Mouse (Mus musculus) hindbrain, postnatal 0 days (tissue): Measurements from ENCODE around the gene Scfd1. TPM values are rescaled to one million over a fixed set of nuclear protein-coding genes. Genes with fewer than 3 reads are reported as not detected.

Source experiments
- ATAC-seq: fragments of 200-750 bp; cut with Nextera tagmentation; 2 replicates; pipeline ENCODE4 v1.8.0; 2017; ENCODE audit warnings: mild to moderate bottlenecking, moderate TSS enrichment, moderate library complexity
- DNase-seq: peaks from one replicate; pipeline ENCODE4 v3.0.0-alpha.2; 2015; ENCODE audit warnings: low spot score
- H3K27ac ChIP-seq: fragments of 300-500 bp; sonication (generic); 2 replicates; pipeline ENCODE4 v1.5.1; 2014; ENCODE audit warnings: mild to moderate bottlenecking
- H3K27me3 ChIP-seq: fragments of 300-500 bp; sonication (generic); 2 replicates; pipeline ENCODE4 v1.6.1; 2014; ENCODE audit warnings: low read length, mixed read lengths; ENCODE audit not compliant: insufficient read depth
- H3K36me3 ChIP-seq: fragments of 300-500 bp; sonication (generic); 2 replicates; pipeline ENCODE4 v1.6.1; 2014; ENCODE audit warnings: low read length, mixed read lengths; ENCODE audit not compliant: insufficient read depth
- H3K4me1 ChIP-seq: fragments of 300-500 bp; sonication (generic); 2 replicates; pipeline ENCODE4 v1.6.1; 2014; ENCODE audit warnings: antibody characterized with exemption, low read length, mixed read lengths; ENCODE audit not compliant: insufficient read depth
- H3K4me2 ChIP-seq: fragments of 300-500 bp; sonication (generic); 2 replicates; pipeline ENCODE4 v1.6.1; 2014; ENCODE audit warnings: low read depth, mild to moderate bottlenecking, low read length, moderate library complexity, mixed read lengths
- H3K4me3 ChIP-seq: fragments of 300-500 bp; sonication (generic); 2 replicates; pipeline ENCODE4 v1.5.1; 2014; ENCODE audit warnings: low read length
- H3K9ac ChIP-seq: fragments of 300-500 bp; sonication (generic); replicated peaks from 2 replicates; pipeline ENCODE4 v1.6.1; 2014; ENCODE audit warnings: mild to moderate bottlenecking, low read length, moderate library complexity, mixed read lengths
- H3K9me3 ChIP-seq: fragments of 300-500 bp; sonication (generic); 2 replicates; pipeline ENCODE4 v1.6.1; 2016; ENCODE audit warnings: low read length, mixed read lengths
- CTCF ChIP-seq: IDR thresholded peaks from 2 replicates; pipeline ENCODE4 v1.5.1; 2016; ENCODE audit warnings: antibody characterized with exemption, control low read depth, low read depth
- WGBS: fragments of 180-500 bp; shearing (Covaris S2); extraction: QIAGEN DNeasy Blood & Tissue Kit; methylation state at CpG from one replicate; pipeline ENCODE4 v1.1.7; 2014; 5-methylcytosine and 5-hydroxymethylcytosine counted together
- polyA plus RNA-seq: library from polyadenylated mRNA; unstranded; fragments of >200 nt; fragmentation: Nextera tagmentation; extraction: Ambion mirVana; gene quantifications from 2 replicates; pipeline ENCODE4 v1.2.1, GENCODE M21; 2015
- total RNA-seq: library from RNA; depleted of rRNA; stranded (reverse); fragments of >200 nt; gene quantifications from 2 replicates; pipeline ENCODE4 v1.2.3, GENCODE M21; 2014; rRNA removed

Gene Scfd1
- total and polyA plus RNA-seq, 2 experiments from 2014 or later: 32.8 to 68.6 TPM

DNA sequence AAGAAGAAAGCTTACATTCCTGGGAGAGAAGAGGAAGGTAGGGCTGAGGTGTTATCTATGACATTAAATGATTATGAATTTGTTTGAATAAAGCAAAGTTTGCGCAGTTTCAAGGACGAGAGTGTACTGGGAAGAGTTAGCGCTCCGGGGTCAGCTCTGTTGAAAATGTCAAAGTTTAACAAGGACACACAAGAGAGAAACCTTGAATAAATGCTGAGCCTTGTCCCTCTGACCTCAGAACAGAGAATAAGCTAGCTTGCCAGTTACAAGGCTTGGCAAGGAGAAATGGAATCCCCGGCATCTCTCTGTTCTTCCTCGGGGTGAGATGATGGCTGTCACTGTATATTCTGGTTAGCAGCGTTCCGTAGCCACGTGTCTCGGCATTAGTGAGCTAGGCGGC is 116.2 kb downstream of the Scfd1 start:
- H3K4me1 ChIP-seq: no peaks in the 10 kb centered on the region
- no peak overlapping the region for H3K27ac ChIP-seq
- H3K4me3 ChIP-seq: no peak overlapping the region
- no peaks in the 10 kb centered on the region for H3K27me3 ChIP-seq
- H3K9ac ChIP-seq: no peak overlapping the region
- 90% methylated on average over 11 of the region's 11 CpGs for WGBS
- no peak overlapping the region for H3K4me2 ChIP-seq
- H3K9me3 ChIP-seq: no peaks in the 10 kb centered on the region
- DNase-seq (no peak), ATAC-seq (no peak)
- no peak for TF ChIP-seq CTCF
- H3K36me3 ChIP-seq: no peaks in the 10 kb centered on the region

DNA sequence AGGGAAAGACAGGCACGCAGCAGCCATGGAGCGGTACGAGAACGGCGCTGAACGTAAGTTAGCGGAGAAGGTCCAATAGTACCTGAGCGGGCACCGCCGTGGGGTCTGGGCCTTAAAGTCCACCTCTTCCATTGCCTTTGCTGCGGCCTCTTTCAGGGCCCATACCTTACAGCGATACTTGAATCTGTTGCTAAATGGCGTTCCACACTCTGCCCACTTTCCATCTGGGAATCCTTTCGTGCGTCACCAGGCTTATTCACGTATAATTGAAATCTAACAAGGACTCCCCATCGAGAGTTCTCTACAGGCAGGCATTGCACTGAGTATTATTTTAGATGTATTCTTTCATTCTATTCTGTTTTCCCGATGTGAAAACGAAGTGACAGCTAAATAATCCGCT is 117.3 kb downstream of the Scfd1 start:
- no peaks in the 10 kb centered on the region for H3K27me3 ChIP-seq
- no peaks in the 10 kb centered on the region for H3K4me1 ChIP-seq
- TF ChIP-seq CTCF: no peak
- no peak overlapping the region for H3K27ac ChIP-seq
- no peak overlapping the region for H3K4me2 ChIP-seq
- H3K36me3 ChIP-seq: no peaks in the 10 kb centered on the region
- 84% methylated on average over 20 of the region's 20 CpGs for WGBS
- ATAC-seq (no peak), DNase-seq (no peak)
- H3K9ac ChIP-seq: no peak overlapping the region
- no peaks in the 10 kb centered on the region for H3K9me3 ChIP-seq
- H3K4me3 ChIP-seq: no peak overlapping the region

Other genes starting within 250 kb of the Scfd1 start
- gene G2e3, start 29.4 kb upstream of the Scfd1 start, total RNA-seq: 10.8 and 11.6 TPM in 2 replicates
- gene G2e3, start 29.4 kb upstream of the Scfd1 start, polyA plus RNA-seq: 9.1 and 10.6 TPM in 2 replicates
- gene Coch, start 215.8 kb downstream of the Scfd1 start, total RNA-seq: 28.5 and 50.7 TPM in 2 replicates
- gene Coch, start 215.8 kb downstream of the Scfd1 start, polyA plus RNA-seq: 23.8 and 25.2 TPM in 2 replicates